Mouse (Mus musculus) T-helper 1 cell (primary cell): ENCODE measurements around the gene Sppl2c.

Source experiments
- in situ Hi-C: fragments of 300-600 bp; cut with MboI, MseI; formaldehyde crosslinking; loops from one replicate; pipeline ENCODE4 v1.15.1; 2025; ENCODE audit warnings: high pct_unique_total_duplicates

The Sppl2c gene

DNA sequence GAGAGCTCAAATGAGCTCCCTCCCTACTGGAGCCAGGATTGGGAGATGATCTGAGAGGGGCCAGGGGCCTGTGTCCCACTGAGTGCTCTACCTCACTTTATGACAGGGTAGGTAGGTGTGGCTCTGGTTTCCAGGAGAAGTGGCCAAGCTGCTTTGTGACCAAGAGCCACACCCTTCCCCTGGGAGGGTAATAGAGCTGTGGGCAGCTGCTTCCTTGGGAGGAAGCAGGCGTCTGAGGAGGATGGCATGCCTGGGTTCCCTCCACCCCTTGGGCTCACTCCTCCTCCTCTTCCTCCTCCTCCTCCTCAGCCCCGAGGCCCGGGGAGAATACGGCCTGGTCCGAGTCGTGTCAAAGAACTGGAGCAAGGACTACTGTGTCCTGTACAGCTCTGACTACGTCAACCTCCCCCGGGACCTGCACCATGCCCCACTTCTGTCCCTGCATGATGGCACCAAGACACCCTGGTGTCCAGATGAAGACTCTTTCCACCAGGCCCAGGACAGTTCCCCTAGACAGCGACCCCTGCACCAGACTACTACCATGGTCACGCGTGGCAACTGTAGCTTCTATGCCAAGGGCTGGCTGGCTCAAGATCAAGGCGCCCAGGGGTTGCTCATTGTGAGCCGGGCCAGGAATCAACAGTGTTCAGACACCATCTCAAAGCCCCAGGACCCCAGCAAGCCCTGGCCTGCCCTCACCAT is at the start of gene Sppl2c:
TSS of gene Sppl2c (plus strand) at position 193 of the 702 bp plus-strand sequence.
- in situ Hi-C loops, result no loop called here

DNA sequence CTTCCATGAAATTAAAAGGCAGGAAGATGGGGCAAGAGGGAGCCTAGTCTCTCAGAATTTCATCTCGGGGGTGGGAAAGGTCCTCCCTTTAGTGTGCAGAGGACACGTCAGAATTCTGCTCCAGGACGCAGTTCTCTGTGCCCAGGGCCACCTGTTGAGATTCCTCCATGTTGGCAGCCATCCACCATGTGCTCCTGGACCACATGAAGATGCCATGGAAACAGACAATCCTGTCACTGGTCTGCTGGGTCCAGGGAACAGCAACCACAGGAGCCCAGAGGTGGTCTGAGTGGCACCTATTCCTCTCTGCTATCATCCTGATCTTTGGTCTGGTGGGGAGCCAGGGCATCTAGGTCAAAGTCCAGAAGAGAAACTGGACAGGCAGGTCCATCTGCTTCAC is 47.2 kb upstream of the Sppl2c start:
- in situ Hi-C loops, result no loop called here

DNA sequence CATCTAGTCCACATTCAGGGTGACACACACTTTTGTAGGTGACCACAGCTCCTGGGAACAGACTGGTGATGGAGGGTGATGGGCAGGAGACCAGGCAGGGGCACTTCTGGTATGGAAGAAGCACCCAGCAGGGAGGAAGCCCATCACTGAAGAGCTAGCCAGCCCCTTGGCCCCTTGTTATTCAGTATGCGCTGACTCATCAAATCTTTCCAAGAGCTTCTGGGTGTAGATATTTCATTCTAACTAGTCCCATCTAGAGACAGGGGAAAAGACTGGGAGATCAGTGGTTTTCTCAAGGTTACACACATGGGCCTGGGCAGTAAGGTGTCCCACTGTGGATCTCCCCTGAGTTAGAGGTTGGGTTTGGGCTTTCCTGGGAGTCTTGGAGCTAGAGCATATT is 41.2 kb upstream of the Sppl2c start:
- in situ Hi-C loops, result no loop called here

- in situ Hi-C loops, result no loop called here
Measured at GRCm38 (mm10) chr11:104148787-104149186, 37.3 kb upstream of the Sppl2c start.

- in situ Hi-C loops, result loop anchor here (10.0 kb wide), 1 partner anchor 946 kb away; the partner anchor contains the start of gene 1700023F06Rik
Measured at GRCm38 (mm10) chr11:104150911-104151310, 35.2 kb upstream of the Sppl2c start.

DNA sequence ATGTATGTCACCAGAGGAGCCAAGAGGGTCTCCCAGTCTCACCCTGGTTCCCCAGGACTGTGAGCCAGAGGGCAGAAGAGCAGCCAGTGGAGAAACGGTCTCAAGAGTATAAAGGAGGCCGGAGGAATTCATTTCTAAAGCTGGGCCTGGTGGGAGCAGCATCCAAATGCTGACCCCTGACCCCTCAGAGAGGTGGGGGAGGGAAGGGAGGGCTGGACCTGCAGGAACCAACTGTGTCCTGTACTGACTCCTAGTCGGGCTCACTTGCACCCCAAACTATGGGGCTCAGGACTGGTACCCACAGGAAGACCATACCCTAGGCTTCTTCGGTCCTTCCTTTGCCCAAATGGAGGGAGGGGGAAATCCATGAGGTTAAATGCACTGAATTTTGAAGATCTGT is 31.8 kb upstream of the Sppl2c start:
- in situ Hi-C loops, result loop anchor here (10.0 kb wide), 1 partner anchor 950 kb away; the partner anchor contains the start of gene 1700023F06Rik

DNA sequence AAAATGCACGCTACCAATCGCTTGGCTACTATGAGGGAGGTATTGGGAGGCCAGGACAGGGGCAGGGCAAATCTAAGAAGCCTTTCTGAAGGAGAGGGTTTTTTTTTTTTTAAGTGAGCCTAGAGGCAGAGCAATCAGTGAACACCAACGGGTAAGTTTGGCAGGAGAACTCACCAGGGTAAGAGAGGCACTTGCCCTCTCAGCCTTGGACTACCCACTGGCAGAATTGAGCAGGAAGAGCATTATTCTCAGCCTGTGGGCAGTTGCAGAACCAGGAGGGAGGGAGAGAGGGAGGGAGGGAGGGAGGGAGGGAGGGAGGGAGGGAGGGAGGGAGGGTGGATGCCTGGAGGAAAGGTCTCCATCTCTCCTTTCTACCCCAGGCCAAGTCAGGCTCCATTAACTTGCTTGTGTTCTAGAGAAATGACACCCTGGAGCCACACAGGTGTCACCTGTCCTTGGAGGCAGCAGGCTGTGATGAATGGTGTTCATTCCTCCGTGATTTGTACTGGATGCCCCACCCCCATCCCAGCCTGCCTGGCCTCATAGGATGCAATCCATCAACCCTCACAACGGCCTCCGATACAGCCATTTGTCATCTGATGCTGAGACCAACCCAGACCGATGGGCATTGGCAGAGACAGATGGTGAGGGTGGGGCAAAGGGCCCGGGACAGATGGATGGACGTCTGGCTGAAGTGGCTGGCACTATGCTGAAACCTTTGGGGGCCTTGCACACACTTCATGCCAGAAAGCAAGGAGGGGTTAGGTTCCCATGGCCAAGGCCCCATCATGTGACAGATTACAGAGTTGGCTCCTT is 31.1 kb upstream of the Sppl2c start:
- in situ Hi-C loops, result loop anchor here (10.0 kb wide), 1 partner anchor 950 kb away; the partner anchor contains the start of gene 1700023F06Rik

DNA sequence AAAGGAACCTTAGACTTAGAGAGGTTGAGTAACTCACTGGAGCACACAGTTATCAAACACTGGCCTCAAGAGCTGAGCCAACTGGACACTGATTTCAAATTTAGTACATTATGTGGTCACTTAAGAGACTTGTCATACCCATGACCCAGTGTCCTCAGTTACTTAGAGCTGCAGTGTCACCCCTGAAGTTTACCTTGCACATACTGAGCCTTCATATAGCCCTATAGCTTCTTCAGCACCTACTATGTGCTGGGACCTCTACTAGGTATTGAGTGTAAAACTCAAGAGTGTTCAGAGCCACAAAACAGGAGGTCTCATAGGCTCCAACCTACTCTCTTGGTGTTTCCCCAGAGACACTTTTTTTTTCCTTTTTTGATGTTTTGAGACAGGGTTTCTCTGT is 30.2 kb upstream of the Sppl2c start:
- in situ Hi-C loops, result loop anchor here (10.0 kb wide), 1 partner anchor 951 kb away; the partner anchor contains the start of gene 1700023F06Rik

- in situ Hi-C loops, result loop anchor here (10.0 kb wide), 1 partner anchor 952 kb away; the partner anchor contains the start of gene 1700023F06Rik
Measured at GRCm38 (mm10) chr11:104156391-104156790, 29.7 kb upstream of the Sppl2c start.

DNA sequence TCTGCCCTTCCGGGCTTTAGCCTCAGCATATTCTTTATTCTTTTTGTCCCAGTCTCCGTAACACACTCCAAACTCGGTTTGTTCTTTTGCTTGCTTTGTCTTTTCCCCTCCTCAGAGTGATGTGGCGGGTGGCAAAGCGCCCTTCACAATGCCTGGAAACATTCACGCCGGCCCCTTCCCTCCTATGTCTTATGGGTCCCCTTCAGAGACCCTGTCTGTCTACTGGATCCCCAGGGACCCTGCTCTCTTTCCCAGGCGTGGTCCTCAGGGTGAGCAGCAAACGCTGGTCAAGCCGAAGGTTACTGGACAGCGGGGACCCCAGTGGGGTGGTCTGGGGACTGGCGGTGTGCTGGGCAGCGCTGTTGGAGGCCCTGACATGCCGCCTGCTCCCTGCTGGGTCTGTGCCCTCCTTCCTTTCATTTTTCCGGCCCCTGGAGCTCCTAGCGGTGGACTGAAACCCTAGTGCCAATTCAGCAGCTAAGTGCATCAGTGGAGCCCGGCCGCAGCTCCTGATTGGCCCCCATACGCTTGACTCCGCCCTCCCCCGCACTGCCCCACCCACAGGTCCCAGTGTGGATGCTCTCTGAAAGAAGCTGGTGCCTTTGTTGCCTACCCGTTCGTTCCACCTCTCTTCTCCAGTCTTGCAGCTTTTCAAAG is 28.4 kb upstream of the Sppl2c start:
- in situ Hi-C loops, result loop anchor here (10.0 kb wide), 1 partner anchor 953 kb away; the partner anchor contains the start of gene 1700023F06Rik

DNA sequence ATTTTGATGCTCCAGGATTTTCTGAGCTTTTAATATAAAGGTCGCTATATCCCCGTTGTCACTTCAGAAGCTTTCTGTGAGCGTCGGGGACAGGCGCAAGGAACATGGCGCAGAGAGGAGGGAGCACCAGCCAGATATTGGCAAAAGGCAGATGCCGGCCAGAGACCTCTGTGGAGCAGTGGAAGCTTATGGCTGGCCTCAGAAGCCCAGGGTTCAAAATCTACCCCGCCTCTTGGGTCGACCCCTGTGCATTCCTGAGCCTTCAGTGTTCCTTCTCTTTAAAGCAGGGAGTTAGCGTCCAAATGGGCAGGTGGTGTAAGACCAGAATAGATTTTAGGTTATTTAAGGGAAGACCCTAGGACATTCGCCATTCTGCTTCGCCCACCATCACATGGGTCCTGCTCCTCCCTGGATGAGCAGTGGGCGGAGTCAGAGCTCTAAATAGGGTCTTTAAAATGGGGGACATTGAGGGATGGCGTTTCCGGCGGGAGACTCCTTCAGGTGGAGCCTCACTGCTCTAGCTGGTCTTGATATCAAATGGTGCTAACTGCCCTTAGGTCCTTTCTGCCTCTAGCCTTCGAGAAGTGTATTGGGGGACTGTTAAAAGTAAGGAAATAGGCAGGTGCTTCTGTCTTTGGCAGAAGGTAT is 27.7 kb upstream of the Sppl2c start:
- in situ Hi-C loops, result loop anchor here (10.0 kb wide), 1 partner anchor 954 kb away; the partner anchor contains the start of gene 1700023F06Rik

DNA sequence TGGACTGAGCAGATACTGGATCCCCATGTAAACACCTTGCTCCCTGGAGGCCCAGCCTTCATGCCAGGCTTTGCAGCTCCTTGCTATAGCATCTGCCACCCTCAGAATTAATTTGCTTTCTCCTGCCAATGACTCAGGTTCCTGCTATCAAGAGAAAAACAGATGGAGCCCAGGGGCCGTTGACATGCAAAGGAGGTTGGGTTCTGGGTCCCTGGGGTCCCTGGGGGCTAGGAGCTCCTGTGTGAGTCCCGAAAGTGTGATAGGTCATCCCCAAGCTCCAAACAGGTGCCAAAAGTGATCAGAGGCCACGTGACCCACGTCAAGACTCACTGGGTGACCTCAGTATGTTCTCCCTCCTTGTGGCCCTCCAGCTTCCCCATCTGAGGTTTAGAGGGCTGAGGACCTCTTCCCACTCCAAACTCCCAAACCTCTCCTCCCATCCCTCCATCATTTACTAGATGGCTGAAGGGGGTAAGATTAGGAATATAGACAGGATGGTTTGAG is 26.3 kb upstream of the Sppl2c start:
- in situ Hi-C loops, result loop anchor here (10.0 kb wide), 1 partner anchor 955 kb away; the partner anchor contains the start of gene 1700023F06Rik

DNA sequence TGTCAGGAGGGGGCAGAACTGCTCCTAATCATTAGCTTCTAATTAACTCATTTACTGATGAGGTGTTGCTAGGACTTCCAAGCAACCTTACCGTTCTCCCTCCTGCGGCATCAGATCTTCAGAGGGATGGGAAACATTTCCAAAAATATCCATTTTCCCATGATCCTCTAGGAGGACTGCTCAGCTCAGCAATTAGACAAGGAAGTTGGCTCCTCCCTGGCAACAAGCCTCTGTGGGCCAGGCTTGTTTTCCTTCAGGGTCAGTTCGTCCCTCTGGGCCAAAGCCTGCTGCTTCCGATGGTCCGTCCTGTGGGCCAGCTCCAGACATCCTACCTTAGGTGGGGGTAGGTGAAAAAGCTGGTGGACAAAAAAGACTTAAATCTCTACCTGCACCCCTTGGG is 25.0 kb upstream of the Sppl2c start:
- in situ Hi-C loops, result no loop called here

- in situ Hi-C loops, result no loop called here
Measured at GRCm38 (mm10) chr11:104164257-104164656, 21.9 kb upstream of the Sppl2c start.

DNA sequence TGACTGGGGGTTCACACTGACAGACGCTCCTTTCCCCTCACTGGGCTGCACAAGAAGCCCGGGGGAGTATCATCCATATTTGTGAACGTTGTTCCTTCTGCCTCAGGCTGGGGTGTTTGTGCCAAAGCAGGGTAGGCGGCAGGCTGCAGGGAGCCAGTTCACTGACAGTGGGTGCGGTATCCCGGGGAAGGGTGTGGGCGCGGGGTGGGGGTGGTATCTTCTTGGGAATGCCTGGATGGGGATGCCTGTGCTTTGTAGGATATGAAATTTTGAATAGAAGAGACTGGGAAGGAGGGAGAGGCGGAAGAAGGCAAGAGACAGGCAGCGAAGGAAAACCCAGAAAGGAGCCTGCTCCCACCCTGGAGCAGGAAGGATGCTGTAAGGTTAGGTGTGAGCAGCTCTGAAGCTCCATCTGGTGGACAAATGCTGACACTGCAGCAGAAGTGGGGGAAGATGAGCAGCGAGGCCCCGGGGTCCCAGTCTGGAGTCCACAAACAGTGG is 14.8 kb upstream of the Sppl2c start:
- in situ Hi-C loops, result loop anchor here (5.0 kb wide), 1 partner anchor 169 kb away; no protein-coding TSS in a partner anchor

GRCm38 (mm10) chr11:104178893-104179292 is 7.2 kb upstream of the Sppl2c start:
- in situ Hi-C loops, result no loop called here

GRCm38 (mm10) chr11:104179804-104180203 is 6.3 kb upstream of the Sppl2c start:
- in situ Hi-C loops, result no loop called here

- in situ Hi-C loops, result no loop called here
Measured at GRCm38 (mm10) chr11:104182141-104182540, 4.0 kb upstream of the Sppl2c start.

- in situ Hi-C loops, result no loop called here
Measured at GRCm38 (mm10) chr11:104186837-104187150, 667 bp downstream of the Sppl2c start.

GRCm38 (mm10) chr11:104187766-104188165 is 1.6 kb downstream of the Sppl2c start:
- in situ Hi-C loops, result no loop called here

DNA sequence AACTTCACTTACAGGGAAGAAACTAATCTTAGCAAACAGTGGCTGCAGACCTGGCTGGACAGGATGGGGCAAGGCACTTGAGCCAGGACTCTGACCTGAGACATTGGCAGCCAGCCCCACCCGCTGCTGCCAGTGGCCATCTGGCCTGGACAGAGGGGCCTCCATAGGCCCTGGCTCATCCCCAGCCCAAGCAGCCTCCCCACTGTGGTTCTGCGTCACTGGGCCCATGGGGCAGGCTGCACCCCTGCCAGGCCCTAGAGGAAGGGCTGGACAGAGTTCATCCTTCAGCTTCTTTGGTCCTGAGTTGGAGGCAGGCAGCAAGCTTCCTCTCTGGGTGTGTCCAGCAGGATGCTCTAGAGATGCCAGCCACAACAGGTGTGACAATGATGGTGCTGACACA is 3.9 kb downstream of the Sppl2c start:
- in situ Hi-C loops, result no loop called here
